Mouse (Mus musculus): Measurements from ENCODE around the gene Yipf1.

DNA sequence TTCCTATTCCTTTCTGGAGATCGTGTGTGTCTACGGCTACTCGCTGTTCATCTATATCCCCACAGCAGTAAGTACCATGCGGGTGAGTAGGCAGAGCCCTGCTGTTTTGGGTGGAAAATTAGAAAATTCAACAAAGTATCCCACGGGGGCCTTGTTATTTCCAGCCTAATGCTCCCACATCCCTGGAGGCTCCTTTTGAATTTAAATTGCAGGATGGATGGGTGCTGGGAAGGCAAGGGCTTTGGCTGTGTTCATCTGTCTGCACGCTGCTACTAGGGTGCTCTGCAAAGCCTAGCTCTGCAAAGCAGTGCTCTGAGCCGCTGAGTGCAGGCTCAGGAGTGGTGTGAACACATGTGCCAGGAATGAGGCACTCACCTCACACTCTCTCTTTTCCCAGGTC lies 30.4 kb downstream of the Yipf1 start:
- TF ChIP-seq CTCF (IDR thresholded peaks at IDR 0.05; ENCODE audit: control insufficient read depth, insufficient read depth, low read length): no peak
- no peak for TF ChIP-seq POLR2A (IDR thresholded peaks at IDR 0.05; ENCODE audit: borderline replicate concordance, control insufficient read depth, low read depth, low read length)
